Mouse (Mus musculus) spleen, postnatal 4 days (tissue): ENCODE measurements around the gene Scamp4.

Experiments
- DNase-seq, 2 experiments: peaks; one replicate each; pipeline ENCODE4 v3.0.0; 2022; ENCODE audit warnings: low spot score in 2 of 2

Gene Scamp4

DNA sequence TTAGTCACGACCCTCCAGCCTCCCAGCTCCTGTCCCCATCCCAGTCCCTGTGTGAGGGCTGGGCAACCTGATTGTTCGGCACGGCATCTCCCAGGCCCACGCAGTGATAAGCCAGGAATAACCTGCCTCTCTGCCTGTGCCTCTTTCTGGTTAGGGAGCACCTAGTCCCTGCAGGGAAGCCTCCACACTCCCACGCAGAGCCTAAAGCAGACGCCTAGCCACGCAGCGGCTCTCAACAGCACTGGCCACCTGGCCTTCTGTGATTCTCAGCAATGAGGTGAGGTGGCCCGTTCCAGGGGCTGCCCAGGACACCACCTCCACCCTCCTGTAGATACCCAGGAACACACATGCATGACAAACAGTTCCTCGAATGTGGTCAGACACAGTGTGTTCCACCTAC is 47.7 kb downstream of the Scamp4 start:
- no peak for DNase-seq

DNA sequence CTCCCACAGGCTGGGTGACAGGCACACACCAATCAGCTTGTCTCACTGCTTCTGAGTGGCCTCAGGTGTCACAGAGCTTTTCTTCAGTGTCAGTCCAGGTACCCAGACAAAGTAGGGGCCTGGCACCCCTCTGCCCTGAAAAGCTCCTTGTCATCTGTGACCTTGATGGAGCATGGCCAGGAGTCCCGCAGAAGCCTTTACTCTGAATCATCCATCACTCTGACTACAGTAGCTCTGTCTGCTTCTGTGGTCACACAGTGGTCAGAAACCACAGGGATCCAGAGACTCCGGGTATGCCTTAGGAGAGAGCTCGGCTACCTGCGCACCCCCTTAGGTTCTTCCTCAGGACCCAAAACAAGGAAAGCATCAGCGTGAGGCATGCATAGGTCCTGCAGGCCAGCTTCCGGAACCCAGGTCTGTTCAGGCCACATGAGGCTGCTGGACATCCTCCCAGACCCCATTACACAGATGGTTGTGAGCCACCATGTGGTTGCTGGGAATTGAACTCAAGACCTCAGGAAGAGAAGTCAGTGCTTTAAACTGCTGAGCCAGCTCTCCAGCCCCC is 50.6 kb downstream of the Scamp4 start:
- no peak for DNase-seq

- DNase-seq, result no peak
These were observed 52.2 kb downstream of the Scamp4 start for GRCm38 (mm10) chr10:80654866-80655265.

- DNase-seq, result no peak
These were observed 52.9 kb downstream of the Scamp4 start for GRCm38 (mm10) chr10:80655406-80656129.

DNA sequence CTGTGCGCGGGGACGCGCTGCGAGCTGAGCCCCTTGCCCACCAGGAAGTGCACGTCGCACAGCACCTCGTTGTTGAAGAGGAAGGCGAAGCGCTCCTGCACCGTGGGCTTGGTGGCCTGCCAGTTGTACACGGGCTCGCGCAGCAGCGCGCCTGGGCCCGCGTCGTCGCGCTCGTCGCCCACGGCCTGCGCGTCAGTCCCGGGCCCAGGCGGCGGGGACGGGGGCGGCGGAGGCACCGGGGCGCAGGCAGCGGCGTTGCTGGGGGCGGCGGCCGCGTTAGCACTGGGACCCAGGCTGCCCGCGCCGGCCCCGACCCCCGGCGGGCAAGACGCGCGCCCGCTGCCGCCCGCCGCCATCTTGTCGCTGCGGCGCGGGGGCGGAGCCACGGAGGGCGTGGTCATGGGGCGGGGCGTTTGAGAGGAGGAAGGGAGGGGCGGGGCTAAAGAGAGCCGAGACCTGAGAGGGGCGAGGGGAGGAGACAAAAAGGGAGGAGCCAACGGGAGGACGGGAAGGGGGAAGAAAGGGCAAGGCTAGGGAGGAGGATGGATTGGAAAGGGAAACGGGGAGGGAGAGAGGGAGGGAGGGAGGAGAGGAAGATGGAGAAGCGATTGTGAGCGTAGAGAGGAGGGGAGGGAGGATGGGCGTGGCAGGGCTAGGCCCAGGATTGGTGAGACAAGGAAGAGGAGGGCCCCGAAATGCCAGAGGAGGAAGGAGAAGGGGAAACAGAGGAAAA is 53.6 kb downstream of the Scamp4 start:
- peak; percentile 97 to 99 for DNase-seq

GRCm38 (mm10) chr10:80656863-80657623 is 54.4 kb downstream of the Scamp4 start, which contains the start of gene Btbd2:
TSS of gene Btbd2 (minus strand) at chr10:80657071.
- DNase-seq, result peak in 1 of 2 experiments; percentile 62

DNA sequence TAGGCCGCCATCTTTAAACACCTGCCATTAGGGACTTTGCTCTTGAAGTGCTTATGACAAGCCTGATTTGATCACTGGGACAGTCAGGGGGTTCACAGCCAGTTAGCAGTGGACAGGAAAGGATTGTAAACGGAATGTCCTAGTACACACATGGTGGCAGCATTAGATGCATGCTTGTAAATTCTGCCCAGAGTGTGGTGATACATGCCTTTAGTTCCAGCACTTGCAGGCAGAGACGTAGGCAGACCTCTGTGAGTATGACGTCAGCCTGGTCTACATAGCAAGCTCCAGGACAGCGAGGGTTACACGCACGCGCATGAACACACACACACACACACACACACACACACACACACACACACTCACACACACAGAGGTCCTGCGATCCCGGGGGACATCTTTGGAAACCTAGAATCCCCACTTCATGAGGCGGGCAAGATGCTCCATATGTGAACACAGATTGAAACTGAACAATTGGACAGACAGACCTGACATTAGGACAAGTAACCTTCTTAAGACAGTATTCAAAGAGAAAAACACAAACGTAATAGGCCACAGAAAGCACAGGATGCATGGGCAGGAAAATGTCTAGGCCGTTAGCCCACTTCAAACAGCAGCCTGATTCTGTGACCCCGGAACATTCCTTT is 55.6 kb downstream of the Scamp4 start:
- DNase-seq, result no peak

DNA sequence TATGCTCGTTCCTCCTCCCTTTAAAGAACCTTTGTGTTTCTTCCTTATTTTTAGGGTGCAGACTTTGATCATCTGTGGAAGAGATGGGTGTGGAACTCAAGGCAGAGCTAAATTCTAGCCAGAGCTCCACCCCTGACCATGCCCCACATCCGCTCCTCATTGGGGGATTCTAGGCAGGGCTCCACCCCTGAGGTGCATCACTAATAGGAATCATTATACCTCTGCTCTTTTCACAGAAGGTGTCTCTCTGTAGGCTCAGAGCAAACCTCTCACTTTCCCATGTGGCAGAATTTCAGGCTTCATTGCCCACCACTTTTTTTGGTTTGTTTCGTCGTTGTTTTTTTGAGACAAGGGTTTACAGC is 56.1 kb downstream of the Scamp4 start:
- no peak for DNase-seq

GRCm38 (mm10) chr10:80659213-80659612 is 56.5 kb downstream of the Scamp4 start:
- peak; percentile 77 to 91 for DNase-seq

DNA sequence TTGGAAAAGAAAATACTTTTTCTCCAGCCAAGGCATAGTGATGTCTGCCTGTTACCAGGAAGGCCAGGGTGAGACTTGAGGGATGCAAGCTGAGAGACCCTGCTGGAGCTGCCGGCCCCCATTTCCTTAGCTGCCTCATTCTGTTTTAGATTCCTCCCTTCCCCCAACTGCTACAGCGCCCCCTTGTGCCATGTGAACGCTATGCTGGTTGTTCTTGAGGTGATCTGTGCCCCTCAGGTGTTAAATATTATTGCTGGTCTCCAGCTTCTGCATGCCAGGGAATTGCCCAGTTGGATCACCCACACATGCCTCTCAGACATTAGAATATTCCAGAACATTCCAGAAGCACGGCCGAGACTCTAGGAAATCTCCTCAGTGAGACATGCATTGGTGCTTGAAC is 58.5 kb downstream of the Scamp4 start:
- peak; percentile 76 to 92 for DNase-seq

GRCm38 (mm10) chr10:80663485-80664196 is 61.0 kb downstream of the Scamp4 start:
- no peak for DNase-seq

DNA sequence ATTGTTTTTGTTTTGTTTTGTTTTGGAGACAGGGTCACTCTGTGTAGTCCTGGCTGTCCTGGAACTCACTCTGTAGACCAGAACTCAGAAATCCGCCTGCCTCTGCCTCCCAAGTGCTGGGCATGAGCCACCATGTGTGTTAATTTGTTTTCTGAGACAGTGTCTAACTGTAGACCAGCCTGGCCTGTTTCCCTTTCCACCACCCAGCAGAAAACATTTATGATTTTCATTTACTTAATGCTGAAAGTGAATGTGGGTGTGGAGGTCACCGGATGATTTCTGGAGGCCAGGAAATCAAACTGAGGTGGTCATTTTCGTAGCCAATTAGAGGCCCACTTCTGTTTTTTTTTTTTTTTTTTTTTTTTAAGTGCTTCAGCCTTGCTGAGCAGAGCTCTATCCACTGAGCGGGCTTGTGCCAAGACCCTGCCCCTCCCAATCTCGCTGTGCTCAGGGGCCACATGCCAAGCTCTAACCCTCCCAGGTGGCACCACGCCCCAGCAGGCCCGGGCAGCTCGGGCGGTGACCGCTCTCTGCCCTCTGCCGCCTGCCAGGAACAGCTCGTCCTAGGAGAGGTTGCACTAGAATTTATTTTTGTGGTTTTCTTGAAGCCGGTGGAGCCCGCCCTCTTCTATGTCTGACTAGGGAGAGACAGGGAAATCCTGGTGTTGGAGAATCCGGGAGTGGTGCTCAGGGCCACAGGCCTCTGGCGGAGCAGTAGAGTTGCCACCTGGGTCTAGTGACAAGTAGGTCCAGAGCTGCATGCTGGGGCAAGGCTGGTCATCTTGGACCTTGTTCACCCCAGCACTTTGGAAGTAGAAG is 61.7 kb downstream of the Scamp4 start:
- DNase-seq, result peak; percentile 72 to 85

DNA sequence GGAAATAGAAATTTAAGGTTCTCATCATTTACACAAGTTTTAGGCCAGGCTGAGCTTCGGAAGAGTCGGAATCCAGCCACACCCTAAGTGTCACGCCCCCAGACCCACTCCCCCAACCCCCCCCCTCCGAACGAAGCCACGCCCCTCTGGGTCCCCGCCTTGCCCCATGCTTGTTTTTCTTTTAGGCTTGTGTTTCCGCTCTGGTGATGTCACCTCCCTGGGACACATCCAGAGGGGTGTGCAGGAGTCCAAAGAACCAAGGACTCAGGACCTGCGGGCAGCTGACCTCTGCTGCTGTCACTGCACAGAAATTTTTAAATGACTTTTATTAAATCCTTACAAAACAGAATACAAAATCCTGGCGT is 62.3 kb downstream of the Scamp4 start:
- no peak for DNase-seq
